Mouse (Mus musculus): ENCODE data around the gene Pax2. TPM values are rescaled to one million over a fixed set of nuclear protein-coding genes. Genes with fewer than 3 reads are reported as not detected.
"Not testable (repeated sequence)": the region's sequence is repeated elsewhere in the genome, so short reads cannot be mapped to it uniquely, and the experiment has no call there.

Pax2 gene
- total RNA-seq, 2 experiments from 2014 or later = 0.11 to 0.16 TPM

- intact Hi-C loops (cut with DNase I) = no loop called here
- DNase-seq (ENCODE audit: low spot score in 2 of 2) = no peak
These were observed 67.8 kb downstream of the Pax2 start for GRCm38 (mm10) chr19:44823657-44824056.

- DNase-seq (ENCODE audit: low spot score in 2 of 2) = no peak
- intact Hi-C loops (cut with DNase I) = no loop called here
These were observed 69.4 kb downstream of the Pax2 start for GRCm38 (mm10) chr19:44825216-44825768.

- intact Hi-C loops (cut with DNase I) = no loop called here
- DNase-seq (ENCODE audit: low spot score in 2 of 2) = no peak
These were observed 70.0 kb downstream of the Pax2 start for GRCm38 (mm10) chr19:44825819-44826218.

- intact Hi-C loops (cut with DNase I) = loop anchor here (10.0 kb wide), 1 partner anchor 411 kb away; no protein-coding TSS in a partner anchor
- no peak for DNase-seq (ENCODE audit: low spot score in 2 of 2)
These were observed 77.5 kb downstream of the Pax2 start for GRCm38 (mm10) chr19:44833391-44833790.

GRCm38 (mm10) chr19:44834218-44835041, 78.6 kb downstream of the Pax2 start:
- DNase-seq (ENCODE audit: low spot score in 2 of 2) = no peak
- intact Hi-C loops (cut with DNase I) = loop anchor here (5.0 to 10.0 kb wide), 3 partner anchors 77 to 1227 kb away; partner anchors contain the start of gene Pax2

GRCm38 (mm10) chr19:44835042-44835930, 79.4 kb downstream of the Pax2 start:
- no peak for DNase-seq (ENCODE audit: low spot score in 2 of 2)
- intact Hi-C loops (cut with DNase I) = loop anchor here (5.0 to 10.0 kb wide), 3 partner anchors 78 to 1228 kb away; partner anchors contain the start of gene Pax2

GRCm38 (mm10) chr19:44835931-44836861, 80.4 kb downstream of the Pax2 start:
- intact Hi-C loops (cut with DNase I) = loop anchor here (5.0 to 10.0 kb wide), 3 partner anchors 79 to 1229 kb away; partner anchors contain the start of gene Pax2
- no peak for DNase-seq (ENCODE audit: low spot score in 2 of 2)

- no peak for DNase-seq (ENCODE audit: low spot score in 2 of 2)
- intact Hi-C loops (cut with DNase I) = loop anchor here (5.0 to 10.0 kb wide), 3 partner anchors 80 to 1230 kb away; partner anchors contain the start of gene Pax2
These were observed 81.8 kb downstream of the Pax2 start for GRCm38 (mm10) chr19:44837426-44838205.

- DNase-seq (ENCODE audit: low spot score in 2 of 2) = no peak
- intact Hi-C loops (cut with DNase I) = loop anchor here (5.0 to 10.0 kb wide), 3 partner anchors 81 to 1231 kb away; partner anchors contain the start of gene Pax2
These were observed 82.5 kb downstream of the Pax2 start for GRCm38 (mm10) chr19:44838321-44838720.

GRCm38 (mm10) chr19:44842661-44843060, 86.8 kb downstream of the Pax2 start:
- DNase-seq (ENCODE audit: low spot score in 2 of 2); intact Hi-C loops (cut with DNase I): not testable (repeated sequence)

- no peak for DNase-seq (ENCODE audit: low spot score in 2 of 2)
- intact Hi-C loops (cut with DNase I) = no loop called here
These were observed 93.6 kb downstream of the Pax2 start for GRCm38 (mm10) chr19:44849465-44849864.

GRCm38 (mm10) chr19:44858671-44859070, 102.8 kb downstream of the Pax2 start:
- no peak for DNase-seq (ENCODE audit: low spot score in 2 of 2)
- intact Hi-C loops (cut with DNase I) = no loop called here

GRCm38 (mm10) chr19:44868766-44869165, 112.9 kb downstream of the Pax2 start:
- DNase-seq (ENCODE audit: low spot score in 2 of 2) = no peak
- intact Hi-C loops (cut with DNase I) = no loop called here

GRCm38 (mm10) chr19:44874186-44874898, 118.5 kb downstream of the Pax2 start:
- peak; percentile 18 to 38 for DNase-seq (ENCODE audit: low spot score in 2 of 2)

GRCm38 (mm10) chr19:44874928-44875327, 119.1 kb downstream of the Pax2 start:
- DNase-seq (ENCODE audit: low spot score in 2 of 2) = no peak
- intact Hi-C loops (cut with DNase I) = no loop called here

More at GRCm38 (mm10) chr19:44874186-44874898, 118.5 kb downstream of the Pax2 start:
- intact Hi-C loops (cut with DNase I) = no loop called here

GRCm38 (mm10) chr19:44875718-44876117, 119.9 kb downstream of the Pax2 start:
- intact Hi-C loops (cut with DNase I) = no loop called here
- DNase-seq (ENCODE audit: low spot score in 2 of 2) = no peak

- intact Hi-C loops (cut with DNase I) = no loop called here
- DNase-seq (ENCODE audit: low spot score in 2 of 2) = no peak
These were observed 120.7 kb downstream of the Pax2 start for GRCm38 (mm10) chr19:44876529-44876928.
